Mouse (Mus musculus): ENCODE results near the gene Vmn1r88. TPM values are rescaled to one million over a fixed set of nuclear protein-coding genes. Genes with fewer than 3 reads are reported as not detected.

Gene Vmn1r88
- polyA plus RNA-seq (2012; rRNA removed), result not detected in 2 replicates

GRCm38 (mm10) chr7:13159268-13159667 is at the start of gene Vmn1r88:
TSS of gene Vmn1r88 (plus strand) at chr7:13159568.

GRCm38 (mm10) chr7:13119817-13120216 is 39.6 kb upstream of the Vmn1r88 start, which contains the start of gene Vmn1r86:
TSS of gene Vmn1r86 (minus strand) at chr7:13119917.

DNA sequence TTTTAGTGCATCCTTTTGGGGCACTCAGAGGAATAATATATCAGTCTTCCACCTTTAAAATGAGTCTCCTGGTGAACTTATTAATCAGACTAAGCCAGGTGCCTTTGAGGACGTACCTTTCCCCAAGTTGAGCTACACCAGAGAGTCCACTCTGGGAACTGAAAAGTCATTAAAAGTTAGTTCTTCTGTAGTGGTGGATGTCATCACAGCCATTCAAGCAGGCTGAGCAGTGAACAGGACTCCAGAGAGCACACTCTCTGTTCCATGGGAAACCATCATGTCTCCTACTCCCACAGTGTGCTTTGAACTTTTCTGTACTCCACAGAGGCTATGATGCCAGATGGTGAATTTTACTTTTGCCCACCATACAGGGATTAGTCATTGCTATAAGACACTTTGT is 19.3 kb upstream of the Vmn1r88 start, which contains the start of gene Vmn1r87:
Vmn1r87 (minus strand) TSS at position 101 of the 400 bp plus-strand sequence.

DNA sequence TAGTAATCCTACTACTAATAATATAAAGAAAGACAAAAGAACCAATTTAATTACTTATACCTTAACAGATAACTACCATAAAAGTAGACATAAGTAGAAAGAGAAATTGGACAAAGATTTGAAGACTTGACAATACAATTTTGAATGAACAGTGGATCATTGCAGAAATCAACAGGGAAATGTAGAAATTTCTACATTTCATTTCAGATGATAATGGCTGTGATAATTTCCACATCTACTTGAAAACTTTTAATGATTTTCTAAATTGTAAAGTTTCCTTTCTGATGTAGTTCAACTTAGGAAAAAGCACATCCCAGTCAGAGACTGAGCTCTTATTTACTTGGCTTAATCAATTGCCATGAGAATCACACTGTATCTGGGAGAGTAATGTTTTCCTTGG is 53.4 kb downstream of the Vmn1r88 start, which contains the start of gene Vmn1r89:
Vmn1r89 (plus strand) TSS at position 301 of the 400 bp plus-strand sequence.

Other genes with a start within 250 kb of the Vmn1r88 start
- gene Rps5, start 237.3 kb upstream of the Vmn1r88 start, polyA plus RNA-seq (2012; rRNA removed), result 4,303 and 5,955 TPM in 2 replicates
- gene Rnf225, start 232.2 kb upstream of the Vmn1r88 start, polyA plus RNA-seq (2012; rRNA removed), result 1.1 and 1.4 TPM in 2 replicates
- gene Zfp324, start 193.7 kb upstream of the Vmn1r88 start, polyA plus RNA-seq (2012; rRNA removed), result 15.2 and 15.9 TPM in 2 replicates
- gene Zfp446, start 181.7 kb upstream of the Vmn1r88 start, polyA plus RNA-seq (2012; rRNA removed), result 8.6 and 10.7 TPM in 2 replicates
- 0.14 and 0.92 TPM in 2 replicates for gene Slc27a5, start 161.4 kb upstream of the Vmn1r88 start, polyA plus RNA-seq (2012; rRNA removed)
- gene Trim28, start 160.5 kb upstream of the Vmn1r88 start, polyA plus RNA-seq (2012; rRNA removed), result 489 and 576 TPM in 2 replicates
- gene Zbtb45, start 149.5 kb upstream of the Vmn1r88 start, polyA plus RNA-seq (2012; rRNA removed), result 65.0 and 66.4 TPM in 2 replicates
- gene Chmp2a, start 124.8 kb upstream of the Vmn1r88 start, polyA plus RNA-seq (2012; rRNA removed), result 67.1 and 76.2 TPM in 2 replicates
- gene Ube2m, start 121.3 kb upstream of the Vmn1r88 start, polyA plus RNA-seq (2012; rRNA removed), result 121 and 156 TPM in 2 replicates
- 8.6 and 8.9 TPM in 2 replicates for gene Mzf1, start 104.8 kb upstream of the Vmn1r88 start, polyA plus RNA-seq (2012; rRNA removed)
- gene Vmn1r85, start 64.4 kb upstream of the Vmn1r88 start, polyA plus RNA-seq (2012; rRNA removed), result not detected in 2 replicates
- not detected in 2 replicates for gene Vmn1r86, start 39.7 kb upstream of the Vmn1r88 start, polyA plus RNA-seq (2012; rRNA removed)
- not detected in 2 replicates for gene Vmn1r87, start 19.4 kb upstream of the Vmn1r88 start, polyA plus RNA-seq (2012; rRNA removed)
- not detected in 2 replicates for gene Vmn1r89, start 53.5 kb downstream of the Vmn1r88 start, polyA plus RNA-seq (2012; rRNA removed)
- gene Lig1, start 117.7 kb downstream of the Vmn1r88 start, polyA plus RNA-seq (2012; rRNA removed), result 10.6 and 15.3 TPM in 2 replicates
- gene Zswim9, start 119.2 kb downstream of the Vmn1r88 start, polyA plus RNA-seq (2012; rRNA removed), result 5.8 and 5.9 TPM in 2 replicates
- 3.1 and 4.4 TPM in 2 replicates for gene Pla2g4c, start 165.1 kb downstream of the Vmn1r88 start, polyA plus RNA-seq (2012; rRNA removed)
- not detected in 2 replicates for gene Cabp5, start 238.6 kb downstream of the Vmn1r88 start, polyA plus RNA-seq (2012; rRNA removed)

All from ovary, adult 2 months (tissue).